Mouse (Mus musculus) MEL (cell line): ENCODE measurements around the gene Bdkrb2. TPM values are rescaled to one million over a fixed set of nuclear protein-coding genes. Genes with fewer than 3 reads are reported as not detected.

Source experiments
- DNase-seq: peaks from one replicate; pipeline ENCODE4 v3.0.0; 2011; ENCODE audit warnings: low read depth, low spot score
- H3K27ac ChIP-seq: 2 replicates; pipeline ENCODE4 v1.5.1; 2012; ENCODE audit warnings: low read depth, mild to moderate bottlenecking, control low read depth, low read length, moderate library complexity; ENCODE audit not compliant: control insufficient read depth
- H3K27me3 ChIP-seq, 2 experiments: fragments of 150-350 bp in 1 of 2; sonication (generic) in 1 of 2; 2 replicates each; pipeline ENCODE4 v1.6.1; 2012; ENCODE audit warnings: low read length in 2 of 2, mild to moderate bottlenecking in 2 of 2, improper control_type of control experiment in 1 of 2, moderate library complexity in 1 of 2; ENCODE audit not compliant: insufficient read depth in 2 of 2, control insufficient read depth in 1 of 2
- H3K36me3 ChIP-seq, 2 experiments: 2 replicates each; pipeline ENCODE4 v1.6.1; 2012 to 2014; ENCODE audit warnings: low read length in 2 of 2, improper control_type of control experiment in 1 of 2, inconsistent platforms in 1 of 2, mild to moderate bottlenecking in 1 of 2; ENCODE audit not compliant: insufficient read depth in 2 of 2, control insufficient read depth in 1 of 2
- H3K4me1 ChIP-seq, 2 experiments: fragments of 150-350 bp in 1 of 2; sonication (generic) in 1 of 2; 2 replicates each; pipeline ENCODE4 v1.6.1; 2012; ENCODE audit warnings: low read length in 2 of 2, improper control_type of control experiment in 1 of 2, mild to moderate bottlenecking in 1 of 2; ENCODE audit not compliant: insufficient read depth in 2 of 2, control insufficient read depth in 1 of 2
- H3K4me3 ChIP-seq, 2 experiments: fragments of 150-350 bp in 1 of 2; sonication (generic) in 1 of 2; 2 replicates each; pipeline ENCODE4 v1.5.1; 2012; ENCODE audit warnings: low read depth in 2 of 2, low read length in 2 of 2, mild to moderate bottlenecking in 2 of 2, moderate library complexity in 2 of 2, control low read depth in 1 of 2, improper control_type of control experiment in 1 of 2; ENCODE audit not compliant: control insufficient read depth in 1 of 2, insufficient read depth in 1 of 2
- H3K79me2 ChIP-seq: 2 replicates; pipeline ENCODE4 v1.6.1; 2012; ENCODE audit warnings: mild to moderate bottlenecking, low read length, moderate library complexity; ENCODE audit not compliant: control insufficient read depth, poor library complexity, insufficient read depth
- H3K9ac ChIP-seq: 2 replicates; pipeline ENCODE4 v1.6.1; 2012; ENCODE audit warnings: low read depth, mild to moderate bottlenecking, control low read depth, low read length, moderate library complexity; ENCODE audit not compliant: control insufficient read depth, poor library complexity, severe bottlenecking
- H3K9me3 ChIP-seq: fragments of 150-350 bp; sonication (generic); replicated peaks from 2 replicates; pipeline ENCODE4 v1.6.1; 2012; ENCODE audit warnings: mild to moderate bottlenecking, low read length, improper control_type of control experiment, moderate library complexity; ENCODE audit not compliant: insufficient read depth
- BHLHE40 ChIP-seq: IDR thresholded peaks from 2 replicates; pipeline ENCODE4 v1.6.1; 2012; ENCODE audit warnings: low read depth, mild to moderate bottlenecking, inconsistent platforms, low read length, improper control_type of control experiment, borderline replicate concordance
- CHD1 ChIP-seq: IDR thresholded peaks from 2 replicates; pipeline ENCODE4 v1.6.1; 2012; ENCODE audit warnings: low read depth, mild to moderate bottlenecking, inconsistent platforms, low read length, improper control_type of control experiment
- CHD2 ChIP-seq: IDR thresholded peaks from 2 replicates; pipeline ENCODE4 v1.6.1; 2011; ENCODE audit warnings: low read length, improper control_type of control experiment
- ELF1 ChIP-seq: IDR thresholded peaks from 2 replicates; pipeline ENCODE4 v1.6.1; 2014; ENCODE audit warnings: low read depth, mild to moderate bottlenecking, inconsistent platforms, low read length, improper control_type of control experiment, moderate library complexity
- ETS1 ChIP-seq: IDR thresholded peaks from 2 replicates; pipeline ENCODE4 v1.6.1; 2012; ENCODE audit warnings: low read depth, mild to moderate bottlenecking, inconsistent platforms, low read length, improper control_type of control experiment, moderate library complexity
- GATA1 ChIP-seq: IDR thresholded peaks from 2 replicates; pipeline ENCODE4 v1.6.1; 2011; ENCODE audit warnings: low read depth, low read length, improper control_type of control experiment
- HCFC1 ChIP-seq: IDR thresholded peaks from 2 replicates; pipeline ENCODE4 v1.6.1; 2012; ENCODE audit warnings: low read depth, mild to moderate bottlenecking, inconsistent platforms, low read length, improper control_type of control experiment, moderate library complexity
- JUND ChIP-seq: IDR thresholded peaks from 2 replicates; pipeline ENCODE4 v1.6.1; 2011; ENCODE audit warnings: low read depth, mild to moderate bottlenecking, improper control_type of control experiment, low read length
- KAT2A ChIP-seq: conservative IDR thresholded peaks from 2 replicates; pipeline ENCODE4 v1.6.1; 2012; ENCODE audit warnings: low read depth, low read length, improper control_type of control experiment, inconsistent platforms
- MAZ ChIP-seq: IDR thresholded peaks from 2 replicates; pipeline ENCODE4 v1.6.1; 2012; ENCODE audit warnings: low read depth, mild to moderate bottlenecking, inconsistent platforms, low read length, improper control_type of control experiment
- MEF2A ChIP-seq: IDR thresholded peaks from 2 replicates; pipeline ENCODE4 v1.6.1; 2014; ENCODE audit warnings: low read depth, mild to moderate bottlenecking, inconsistent platforms, low read length, improper control_type of control experiment; ENCODE audit not compliant: poor library complexity, insufficient replicate concordance, severe bottlenecking; ENCODE audit errors: extremely low read depth
- NRF1 ChIP-seq: IDR thresholded peaks from 2 replicates; pipeline ENCODE4 v1.6.1; 2014; ENCODE audit warnings: low read depth, mild to moderate bottlenecking, inconsistent platforms, low read length, improper control_type of control experiment, moderate library complexity; ENCODE audit not compliant: poor library complexity, insufficient read depth, severe bottlenecking
- POLR2A ChIP-seq, 2 experiments: IDR thresholded peaks; 2 replicates each; pipeline ENCODE4 v1.6.1; 2011 to 2012; ENCODE audit warnings: low read length in 2 of 2, mild to moderate bottlenecking in 2 of 2, control low read depth in 1 of 2, improper control_type of control experiment in 1 of 2, low read depth in 1 of 2, moderate library complexity in 1 of 2; ENCODE audit not compliant: control insufficient read depth in 1 of 2, insufficient read depth in 1 of 2, poor library complexity in 1 of 2
- POLR2AphosphoS5 ChIP-seq: IDR thresholded peaks from 2 replicates; pipeline ENCODE4 v1.6.1; 2012; ENCODE audit warnings: low read depth, borderline replicate concordance, mild to moderate bottlenecking, inconsistent platforms, low read length, moderate library complexity, mixed read lengths
- RAD21 ChIP-seq: IDR thresholded peaks from 2 replicates; pipeline ENCODE4 v1.6.1; 2011; ENCODE audit warnings: mild to moderate bottlenecking, low read depth, low read length, improper control_type of control experiment
- RCOR1 ChIP-seq: IDR thresholded peaks from 2 replicates; pipeline ENCODE4 v1.6.1; 2012; ENCODE audit warnings: low read depth, mild to moderate bottlenecking, inconsistent platforms, low read length, improper control_type of control experiment
- TBP ChIP-seq: IDR thresholded peaks from 2 replicates; pipeline ENCODE4 v1.8.0; 2011; ENCODE audit warnings: low read depth, low read length, improper control_type of control experiment
- UBTF ChIP-seq: IDR thresholded peaks from 2 replicates; pipeline ENCODE4 v1.6.1; 2012; ENCODE audit warnings: low read depth, mild to moderate bottlenecking, inconsistent platforms, low read length, improper control_type of control experiment, moderate library complexity, borderline replicate concordance; ENCODE audit not compliant: insufficient read depth
- USF1 ChIP-seq: IDR thresholded peaks from 2 replicates; pipeline ENCODE4 v1.6.1; 2014; ENCODE audit warnings: low read depth, mild to moderate bottlenecking, inconsistent platforms, low read length, improper control_type of control experiment, moderate library complexity
- USF2 ChIP-seq, 2 experiments: IDR thresholded peaks; 2 replicates each; pipeline ENCODE4 v1.6.1; 2011 to 2012; ENCODE audit warnings: improper control_type of control experiment in 2 of 2, low read length in 2 of 2, borderline replicate concordance in 1 of 2, inconsistent platforms in 1 of 2, low read depth in 1 of 2, mild to moderate bottlenecking in 1 of 2; ENCODE audit not compliant: insufficient read depth in 1 of 2
- ZKSCAN1 ChIP-seq: IDR thresholded peaks from 2 replicates; pipeline ENCODE4 v1.6.1; 2012; ENCODE audit warnings: low read depth, mild to moderate bottlenecking, inconsistent platforms, low read length, improper control_type of control experiment, moderate library complexity
- ZMIZ1 ChIP-seq: IDR thresholded peaks from 2 replicates; pipeline ENCODE4 v1.6.1; 2012; ENCODE audit warnings: low read depth, mild to moderate bottlenecking, inconsistent platforms, low read length, improper control_type of control experiment, moderate library complexity
- polyA plus RNA-seq, 2 experiments: library from polyadenylated mRNA; stranded (reverse) in 1 of 2; unstranded in 1 of 2; fragments of >175 nt in 1 of 2; fragments of >200 nt in 1 of 2; gene quantifications; 2 replicates each; pipeline versions ENCODE4 v1.2.1 to v1.2.4; 2012; ENCODE audit warnings: low replicate concordance in 2 of 2, low read depth in 1 of 2; ENCODE audit not compliant: insufficient read length in 2 of 2, insufficient read depth in 1 of 2, missing spikeins in 1 of 2
- total RNA-seq: library from RNA; depleted of rRNA; stranded (reverse); fragments of 300-350 nt; gene quantifications from 2 replicates; pipeline ENCODE4 v1.2.3, GENCODE M21; 2012

Gene Bdkrb2
- total and polyA plus RNA-seq, 3 experiments: not detected

DNA sequence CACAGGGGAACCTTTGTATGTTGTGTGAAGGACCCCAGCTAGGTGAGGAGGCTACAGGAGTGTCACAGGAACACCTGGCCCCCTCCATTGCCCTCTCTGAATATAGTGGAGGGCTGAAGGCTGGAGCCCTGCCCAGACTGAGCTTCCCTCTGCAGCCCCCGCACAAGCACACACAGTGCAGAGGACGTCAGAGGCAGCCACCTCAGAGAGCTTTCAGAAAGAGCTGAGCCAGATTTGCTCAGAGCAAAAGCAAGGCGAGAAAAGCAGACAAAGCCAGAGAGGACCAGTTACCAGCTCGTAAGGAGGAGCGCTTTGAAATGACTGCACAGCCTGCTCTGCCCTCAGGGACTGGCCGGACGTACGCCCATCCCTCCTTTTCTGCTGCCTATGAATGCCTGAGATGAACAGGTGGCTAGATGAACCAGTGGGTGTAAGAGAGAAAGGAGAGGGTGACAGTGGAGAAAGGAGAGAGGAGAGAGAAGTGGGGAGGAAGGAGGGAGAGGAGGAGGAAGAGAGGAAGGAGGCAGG is 2.0 kb upstream of the Bdkrb2 start:
- DNase-seq: no peak
- H3K79me2 ChIP-seq: no peaks in the 10 kb centered on the region
- no peaks in the 10 kb centered on the region for H3K9me3 ChIP-seq
- no peaks in the 10 kb centered on the region for H3K36me3 ChIP-seq
- no peaks in the 10 kb centered on the region for H3K27me3 ChIP-seq
- no peak overlapping the region for H3K4me3 ChIP-seq
- H3K27ac ChIP-seq: no peak overlapping the region
- no peak for TF ChIP-seq ELF1
- no peak for TF ChIP-seq BHLHE40
- TF ChIP-seq MAZ: no peak
- H3K4me1 ChIP-seq: no peaks in the 10 kb centered on the region
- H3K9ac ChIP-seq: no peak overlapping the region

DNA sequence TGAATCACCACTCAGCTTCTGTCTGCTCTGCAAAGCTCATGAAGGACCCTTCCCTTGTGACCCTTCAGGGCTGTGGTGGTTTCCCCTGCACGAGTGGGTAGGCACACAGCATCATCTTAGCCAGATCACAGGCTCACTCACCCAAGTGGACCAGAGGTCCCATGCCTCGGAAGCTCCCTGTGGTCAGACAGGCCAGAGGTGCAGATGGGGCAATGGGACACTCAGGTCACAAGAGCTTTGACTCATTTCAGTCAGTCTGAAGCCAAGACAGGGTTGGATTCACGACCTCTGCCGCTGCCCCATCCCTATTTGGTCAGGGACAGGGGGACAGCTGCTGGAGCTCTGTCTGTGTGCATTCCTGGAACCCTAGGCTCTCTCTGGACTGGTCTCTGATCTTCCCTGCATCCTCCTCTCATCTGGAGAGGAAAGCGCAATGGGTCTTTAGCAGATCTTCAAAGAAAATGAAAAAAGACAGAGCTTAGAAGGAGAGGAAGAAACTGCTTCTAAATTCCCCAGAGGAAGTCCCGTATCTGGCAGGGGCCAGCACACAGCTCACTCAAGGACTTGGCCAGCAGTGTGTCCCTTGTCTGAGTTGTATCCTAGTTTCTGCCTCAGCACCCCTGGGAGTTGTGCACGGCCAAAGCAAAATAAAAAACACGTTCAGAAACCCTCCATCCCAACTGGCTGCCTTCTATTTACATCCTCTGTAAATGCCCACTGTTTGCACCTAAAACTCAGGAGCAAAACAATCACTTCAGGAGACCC is 788 bp upstream of the Bdkrb2 start:
- H3K27me3 ChIP-seq: no peaks in the 10 kb centered on the region

DNA sequence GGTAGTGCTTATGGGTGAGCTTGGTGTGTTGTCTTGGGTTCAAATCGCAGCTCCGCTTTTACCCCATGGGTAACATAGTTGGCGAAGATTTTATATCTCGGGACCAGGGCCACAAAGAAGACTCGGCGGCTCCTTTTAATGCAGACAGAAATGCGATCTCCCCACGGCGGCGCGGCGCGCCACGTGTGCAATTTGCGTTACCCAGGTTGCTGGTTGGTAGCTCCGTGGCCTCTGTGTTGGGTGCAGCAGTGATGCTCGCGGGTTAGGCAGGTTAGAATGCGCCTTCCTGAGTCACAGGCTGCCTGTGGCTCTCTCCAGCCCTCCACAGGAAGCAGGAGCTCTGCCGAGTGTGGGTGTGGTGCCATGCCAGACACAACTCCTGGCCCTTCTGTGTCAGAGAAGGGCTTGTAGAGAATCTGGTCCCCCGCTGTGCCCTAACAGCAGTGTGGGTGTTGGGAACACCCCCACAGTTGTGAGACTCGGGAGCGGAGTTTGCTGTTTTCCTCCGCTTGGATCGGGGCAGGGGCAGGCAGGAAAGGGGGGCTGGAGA is 775 bp downstream of the Bdkrb2 start:
- no peak for DNase-seq
- Histone ChIP-seq H3K27me3 (no peaks in the 10 kb centered on the region; a peak in 1 of 4 replicates), H3K4me1 (no peaks in the 10 kb centered on the region), H3K79me2 (no peaks in the 10 kb centered on the region), H3K4me3 (no peak overlapping the region), H3K36me3 (no peaks in the 10 kb centered on the region), H3K9ac (no peak overlapping the region), H3K27ac (no peak overlapping the region), H3K9me3 (no peaks in the 10 kb centered on the region)
- no peak for TF ChIP-seq TBP
- TF ChIP-seq MEF2A: no peak
- TF ChIP-seq KAT2A: no peak
- TF ChIP-seq CHD1: no peak
- no peak for TF ChIP-seq RAD21
- no peak for TF ChIP-seq ZKSCAN1
- no peak for TF ChIP-seq USF2 (IDR thresholded peaks at IDR 0.05; ENCODE audit: borderline replicate concordance in 1 of 2, insufficient read depth in 1 of 2, low read depth in 1 of 2, low read length in 2 of 2)
- TF ChIP-seq UBTF: no peak
- TF ChIP-seq NRF1: no peak
- TF ChIP-seq USF1: no peak
- TF ChIP-seq POLR2A (IDR thresholded peaks at IDR 0.05; ENCODE audit: control insufficient read depth in 1 of 2, insufficient read depth in 1 of 2, low read depth in 1 of 2, low read length in 2 of 2, poor library complexity in 1 of 2): no peak
- TF ChIP-seq GATA1: no peak
- TF ChIP-seq ETS1: no peak

More for the DNA sequence above, 788 bp upstream of the Bdkrb2 start:
- Histone ChIP-seq H3K9ac (no peak overlapping the region), H3K36me3 (no peaks in the 10 kb centered on the region), H3K4me1 (no peaks in the 10 kb centered on the region), H3K79me2 (no peaks in the 10 kb centered on the region), H3K4me3 (no peak overlapping the region), H3K27ac (no peak overlapping the region), H3K9me3 (no peaks in the 10 kb centered on the region)
- DNase-seq: no peak
- no peak for TF ChIP-seq ELF1
- TF ChIP-seq NRF1: no peak
- TF ChIP-seq HCFC1: no peak
- no peak for TF ChIP-seq JUND
- TF ChIP-seq ETS1: no peak
- TF ChIP-seq CHD1: no peak
- TF ChIP-seq ZKSCAN1: no peak
- no peak for TF ChIP-seq ZMIZ1
- TF ChIP-seq CHD2: no peak
- TF ChIP-seq RAD21: no peak
- TF ChIP-seq RCOR1: no peak
- no peak for TF ChIP-seq POLR2AphosphoS5
